Comparison of ENCODE assay signal across 18 mouse cellular contexts in genomic region chr13:51998542-51998941, GRCm38 (mm10).
DNase-seq lines count a peak whose midpoint lies in the region; ATAC-seq and TF ChIP-seq lines count a peak whose summit lies in the region.
"Had no signal": no experiment of that assay in that cellular context is flagged by ENCODE, and none has a peak within 500 bp of the region (broad histone marks: within the 10 kb centered on the region; RNA-seq: fewer than 3 reads in every experiment).

No protein-coding gene starts in this region.

- no peak overlapping the region for H3K27ac ChIP-seq in liver, embryonic 11.5 days (ENCODE audit: low read depth, low read length)
- no peak overlapping the region for H3K27ac ChIP-seq in liver, embryonic 14.5 days
- no peak overlapping the region for H3K27ac ChIP-seq in forebrain, postnatal 0 days (ENCODE audit: low read depth, low read length)
- H3K27ac ChIP-seq: forebrain, embryonic 15.5 days; hindbrain, embryonic 10.5 days; hindbrain, embryonic 14.5 days had no signal

- no peak overlapping the region for H3K4me3 ChIP-seq in liver, embryonic 11.5 days (ENCODE audit: low read depth, low read length)
- no peak overlapping the region for H3K4me3 ChIP-seq in liver, embryonic 14.5 days (ENCODE audit: insufficient read depth in 1 of 2, low read depth in 2 of 2, low read length in 2 of 2)
- H3K4me3 ChIP-seq in forebrain, postnatal 0 days (ENCODE audit: low read depth, low read length) = no peak overlapping the region
- H3K4me3 ChIP-seq: erythroblast, embryonic 14.5 days; forebrain, embryonic 15.5 days; heart, embryonic 12.5 days; hindbrain, embryonic 10.5 days had no signal

- H3K4me2 ChIP-seq in liver, embryonic 11.5 days = no peak overlapping the region
- no peak overlapping the region for H3K4me2 ChIP-seq in liver, embryonic 14.5 days (ENCODE audit: low read depth)
- no peak overlapping the region for H3K4me2 ChIP-seq in forebrain, postnatal 0 days (ENCODE audit: low read depth)
- H3K4me2 ChIP-seq: forebrain, embryonic 15.5 days; heart, embryonic 12.5 days; hindbrain, embryonic 14.5 days had no signal

- H3K9ac ChIP-seq in liver, embryonic 11.5 days (ENCODE audit: low read depth, low read length) = no peak overlapping the region
- no peak overlapping the region for H3K9ac ChIP-seq in liver, embryonic 14.5 days (replicated peaks)
- no peak overlapping the region for H3K9ac ChIP-seq in forebrain, postnatal 0 days
- H3K9ac ChIP-seq: forebrain, embryonic 15.5 days; heart, embryonic 12.5 days; hindbrain, embryonic 14.5 days had no signal

- 78% methylated on average over 7 of the region's 7 CpGs for WGBS in liver, embryonic 11.5 days
- 52% methylated on average over 7 of the region's 7 CpGs for WGBS in liver, embryonic 14.5 days (ENCODE audit: insufficient replicate concordance)
- WGBS in forebrain, postnatal 0 days = 92% methylated on average over 7 of the region's 7 CpGs

- no peaks in the 10 kb centered on the region for H3K9me3 ChIP-seq in liver, embryonic 11.5 days (ENCODE audit: control insufficient read depth, low read length)
- no peaks in the 10 kb centered on the region for H3K9me3 ChIP-seq in liver, embryonic 14.5 days (ENCODE audit: control insufficient read depth, low read length)
- H3K9me3 ChIP-seq in forebrain, postnatal 0 days (ENCODE audit: low read length) = no peaks in the 10 kb centered on the region
- H3K9me3 ChIP-seq: forebrain, embryonic 15.5 days; heart, embryonic 12.5 days; hindbrain, embryonic 10.5 days had no signal

- peak; percentile 52 for TF ChIP-seq EP300 in liver, embryonic 14.5 days (IDR thresholded peaks at IDR 0.05; ENCODE audit: low read depth)

- no peak for TF ChIP-seq CTCF in liver, embryonic 14.5 days (IDR thresholded peaks at IDR 0.05; ENCODE audit: low read depth)
- no peak for TF ChIP-seq CTCF in forebrain, postnatal 0 days (IDR thresholded peaks at IDR 0.05; ENCODE audit: low read depth)

- no peaks in the 10 kb centered on the region for H3K27me3 ChIP-seq in liver, embryonic 11.5 days (replicated peaks; ENCODE audit: control insufficient read depth, insufficient read depth, low read length)
- no peaks in the 10 kb centered on the region for H3K27me3 ChIP-seq in liver, embryonic 14.5 days (ENCODE audit: control insufficient read depth, insufficient read depth, low read length)
- no peaks in the 10 kb centered on the region for H3K27me3 ChIP-seq in forebrain, postnatal 0 days (ENCODE audit: insufficient read depth, low read length)
- H3K27me3 ChIP-seq: forebrain, embryonic 15.5 days; heart, embryonic 12.5 days had no signal

- no peak for ATAC-seq in liver, embryonic 11.5 days (replicated peaks; ENCODE audit: low FRiP score)
- peak; percentile 92 for ATAC-seq in erythroblast, adult 5-6 weeks (replicated peaks; ENCODE audit: low FRiP score, poor library complexity, severe bottlenecking)
- peak; percentile 73 for ATAC-seq in liver, embryonic 14.5 days (ENCODE audit: insufficient read depth)
- peak; percentile 80 for ATAC-seq in megakaryocyte progenitor cell, adult 5-6 weeks (replicated peaks; ENCODE audit: poor library complexity)
- no peak for ATAC-seq in forebrain, postnatal 0 days
- ATAC-seq: forebrain, embryonic 15.5 days had no signal

- no peaks in the 10 kb centered on the region for H3K4me1 ChIP-seq in liver, embryonic 11.5 days (replicated peaks; ENCODE audit: control insufficient read depth, insufficient read depth, low read length)
- peaks cover 2 to 5% of the 10 kb centered on the region in 2 experiments; a peak in 1 of 4 replicates for H3K4me1 ChIP-seq in liver, embryonic 14.5 days (replicated peaks; ENCODE audit: control insufficient read depth in 2 of 2, insufficient read depth in 2 of 2, low read length in 1 of 2)
- no peaks in the 10 kb centered on the region for H3K4me1 ChIP-seq in forebrain, postnatal 0 days (ENCODE audit: insufficient read depth)
- H3K4me1 ChIP-seq: forebrain, embryonic 15.5 days had no signal

- H3K36me3 ChIP-seq in liver, embryonic 11.5 days (ENCODE audit: control insufficient read depth, insufficient read depth, low read length) = no peaks in the 10 kb centered on the region
- H3K36me3 ChIP-seq in liver, embryonic 14.5 days (replicated peaks; ENCODE audit: control insufficient read depth, insufficient read depth, low read depth) = no peaks in the 10 kb centered on the region
- H3K36me3 ChIP-seq in forebrain, postnatal 0 days (ENCODE audit: insufficient read depth) = no peaks in the 10 kb centered on the region
- H3K36me3 ChIP-seq: forebrain, embryonic 15.5 days; heart, embryonic 12.5 days; hindbrain, embryonic 10.5 days had no signal

- peak; percentile 21 for DNase-seq in liver
- DNase-seq in liver, embryonic 11.5 days (ENCODE audit: low spot score) = no peak
- DNase-seq in liver, embryonic 14.5 days (ENCODE audit: low read depth in 3 of 3, low spot score in 3 of 3) = no peak
- DNase-seq in forebrain, postnatal 0 days = no peak
- DNase-seq in cerebellum, adult 9-11 months = no peak
- DNase-seq in layer of hippocampus, adult 18-20 months (ENCODE audit: low spot score in 2 of 2) = no peak
- DNase-seq: adrenal gland, postnatal 10 days; cerebellum, adult 18-20 months; cerebellum, postnatal 14 days; gastrocnemius, postnatal 10 days; heart, adult 18-20 months had no signal

Comparison
In these comparisons a context has a peak if more than half of its experiments do, and no peak if none do; other contexts are left out.
1. ATAC-seq: peak in erythroblast, adult 5-6 weeks (single experiment), liver, embryonic 14.5 days (single experiment) and megakaryocyte progenitor cell, adult 5-6 weeks (single experiment); none in liver, embryonic 11.5 days (single experiment) and forebrain, postnatal 0 days (single experiment).